Mouse (Mus musculus): ENCODE data around the gene Ahsa1.
"Not testable (repeated sequence)": the region's sequence is repeated elsewhere in the genome, so short reads cannot be mapped to it uniquely, and the experiment has no call there.

The Ahsa1 gene

DNA sequence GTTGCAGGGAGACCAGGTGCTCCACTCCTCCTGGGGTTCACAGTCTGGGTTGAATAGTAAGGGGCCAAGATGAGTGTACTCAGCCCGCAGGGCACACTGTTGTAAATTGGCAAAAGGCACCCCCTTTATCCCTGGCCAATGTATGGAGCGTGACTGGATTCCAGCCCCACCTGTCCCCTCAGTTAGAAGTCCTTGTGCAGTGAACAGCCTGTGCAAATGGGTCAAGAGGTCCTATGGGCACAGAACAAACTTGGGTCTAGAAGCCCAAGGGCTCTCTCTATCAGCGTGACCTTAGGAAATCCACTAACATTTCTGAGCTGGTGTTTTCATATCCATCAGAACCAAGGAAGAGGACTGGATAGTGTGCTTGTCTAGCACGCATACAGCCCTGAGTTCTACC is 16.5 kb downstream of the Ahsa1 start:
- DNase-seq, result no peak

DNA sequence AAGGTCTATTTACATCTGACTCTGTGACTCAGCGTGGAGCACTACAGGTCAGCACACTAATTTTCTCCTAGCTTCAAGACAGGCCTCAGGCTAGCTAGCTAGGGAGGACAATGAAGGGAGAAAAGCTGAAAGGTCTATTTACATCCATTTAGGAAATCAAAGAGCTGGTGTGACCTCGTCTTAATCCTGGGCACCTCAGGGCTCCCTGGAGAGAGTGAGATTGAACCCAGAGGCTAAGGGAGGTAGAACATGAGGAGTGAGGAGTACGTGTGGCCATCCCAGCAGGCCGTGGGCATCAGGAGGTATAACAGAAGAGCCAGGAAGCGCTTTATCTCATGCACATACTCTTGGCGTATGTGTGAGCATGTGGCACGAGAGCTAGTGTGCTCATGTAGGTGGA is 17.4 kb downstream of the Ahsa1 start:
- DNase-seq, result no peak

DNA sequence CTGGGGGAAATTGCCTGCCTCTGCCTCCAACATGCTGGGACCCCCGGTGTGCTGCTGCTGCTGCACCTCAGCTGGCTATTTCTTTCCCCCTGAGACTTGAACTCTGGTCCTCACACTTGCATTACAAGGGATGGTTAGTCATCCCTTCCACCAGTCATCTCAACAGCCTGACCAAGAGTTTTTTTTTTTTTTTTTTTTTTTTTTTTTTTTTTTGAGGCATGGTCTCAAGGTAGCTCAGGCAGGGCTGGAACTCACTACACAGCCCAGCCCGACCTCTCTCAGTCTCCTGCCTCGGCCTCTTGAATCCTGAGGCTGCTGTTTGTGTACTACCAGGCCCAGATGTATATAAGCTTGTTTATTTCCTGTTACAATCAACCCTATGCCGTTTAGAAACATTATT is 18.0 kb downstream of the Ahsa1 start:
- no peak for DNase-seq

DNA sequence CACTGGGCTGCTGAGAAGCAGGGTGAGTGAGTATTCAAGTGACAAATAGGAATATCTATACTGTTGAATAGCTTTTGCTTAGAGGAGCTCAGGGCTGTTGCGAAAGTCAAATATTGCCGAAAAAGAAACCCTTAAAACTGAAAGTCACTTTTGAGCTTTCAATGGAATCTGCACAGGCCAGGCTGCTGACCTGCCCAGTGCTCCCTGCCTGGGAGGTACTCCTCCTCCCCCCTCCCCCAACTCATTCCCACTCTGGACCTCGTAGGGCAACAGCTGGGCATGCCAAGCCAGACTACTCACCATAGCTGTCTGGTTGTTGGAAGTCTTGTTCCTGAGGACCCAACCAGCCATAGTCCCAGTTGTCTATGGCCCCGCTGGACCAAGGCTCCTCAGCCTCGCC is 18.4 kb downstream of the Ahsa1 start:
- DNase-seq, result no peak

DNA sequence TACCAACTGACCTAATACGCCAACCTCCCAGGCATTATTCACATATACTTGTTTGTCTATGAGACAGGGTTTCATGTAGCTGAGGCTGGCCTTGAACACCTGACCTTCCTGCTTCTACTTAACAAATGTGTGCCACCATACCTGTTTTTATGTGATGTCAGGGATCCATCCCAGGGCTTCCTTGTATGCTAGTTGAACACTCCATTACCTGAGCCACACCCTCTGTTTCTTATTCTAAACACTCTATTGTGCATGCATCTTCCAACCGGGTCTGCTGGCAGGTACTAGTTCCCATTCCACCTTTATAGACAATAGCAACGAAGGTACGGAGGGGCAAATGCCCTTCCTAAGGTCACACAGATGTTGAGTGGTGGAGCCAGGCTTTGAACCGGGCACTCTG is 22.8 kb downstream of the Ahsa1 start:
- no peak for DNase-seq

DNA sequence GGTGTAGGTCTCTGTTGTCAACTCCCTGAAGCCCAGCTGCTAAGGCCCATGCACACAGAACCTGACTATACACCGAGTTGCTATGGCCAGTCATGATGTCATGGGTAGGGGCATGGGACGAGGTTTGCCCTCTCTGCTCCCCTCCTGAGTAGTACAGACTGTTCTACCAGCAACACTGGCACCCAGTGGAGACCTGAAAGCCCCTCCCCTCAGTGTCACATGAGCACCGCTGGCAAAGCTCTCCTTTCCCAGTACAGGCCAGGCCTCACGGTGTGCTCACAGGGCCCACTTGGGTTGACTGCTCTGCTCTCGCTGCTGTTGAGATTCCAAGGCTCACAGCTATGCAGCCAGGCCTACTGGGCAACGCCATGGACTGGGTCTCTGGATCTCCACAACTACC is 27.7 kb downstream of the Ahsa1 start:
- DNase-seq, result no peak

DNA sequence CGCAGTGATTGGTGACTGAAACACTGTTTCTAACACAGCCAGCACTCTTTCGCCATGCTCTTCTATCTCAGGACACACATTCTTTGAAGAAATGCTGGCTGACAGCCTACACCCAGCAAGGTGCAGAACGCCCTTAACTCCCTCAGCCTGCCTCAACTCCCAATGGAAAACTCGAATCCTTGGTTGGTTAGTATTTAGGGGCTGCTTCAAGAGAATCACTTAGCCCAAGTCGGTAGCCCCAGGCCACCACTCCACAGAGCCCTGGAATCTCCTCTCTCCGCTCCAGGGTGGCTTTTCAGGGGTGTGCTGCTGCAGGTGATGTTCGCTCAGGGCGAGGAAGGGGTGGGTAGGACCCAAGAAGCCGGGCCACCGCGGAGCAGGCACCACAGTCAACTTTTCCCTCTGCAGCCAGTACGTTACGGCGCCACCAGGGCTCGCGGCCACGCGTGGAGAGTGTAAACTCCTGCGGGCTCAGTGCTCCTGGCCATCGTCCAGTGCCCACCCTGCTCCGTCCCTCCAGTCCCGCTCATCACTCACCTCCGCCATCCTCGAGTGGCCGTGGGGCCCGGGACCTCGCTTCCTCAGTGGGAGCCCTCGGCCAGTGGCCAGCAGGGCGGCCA is 32.9 kb downstream of the Ahsa1 start:
- no peak for DNase-seq

DNA sequence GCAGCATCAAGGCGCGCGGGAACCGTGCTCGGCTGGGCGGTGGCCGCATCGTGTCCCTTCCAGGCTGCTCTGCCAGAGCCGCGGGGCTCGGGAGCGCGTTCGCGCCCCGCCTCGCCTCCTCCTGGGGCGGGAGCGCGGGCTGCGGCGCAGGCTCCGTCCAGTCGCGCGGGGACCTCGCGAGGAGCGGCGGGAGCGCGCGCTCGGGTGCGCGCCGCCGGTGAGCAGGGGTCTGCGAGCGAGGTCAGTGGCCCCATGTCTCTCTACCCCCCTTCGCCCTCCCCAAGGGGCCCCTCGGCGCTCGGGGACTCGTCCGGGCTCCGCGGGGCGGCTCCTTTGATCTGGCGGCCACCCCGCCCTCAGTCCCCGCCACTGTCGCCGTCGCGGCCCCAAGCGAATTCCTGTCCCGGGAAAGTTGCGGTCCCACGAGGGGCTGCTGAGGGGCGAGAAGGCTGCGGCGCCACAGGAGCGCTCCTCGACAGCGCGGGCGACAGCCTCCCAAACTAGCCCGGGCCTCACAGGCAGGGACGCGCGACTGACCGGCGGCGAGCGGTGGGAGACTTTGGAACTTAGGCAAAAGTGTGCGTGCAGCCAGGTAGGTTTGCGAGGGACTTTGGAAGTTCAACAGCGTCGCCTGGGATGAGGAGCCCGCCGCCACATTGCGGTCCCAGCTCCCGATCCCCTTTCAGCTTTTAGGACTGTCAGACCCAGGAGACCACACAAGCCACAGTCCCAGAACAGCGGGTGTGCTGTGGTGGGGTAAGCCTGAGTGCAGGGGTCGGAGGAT is 33.6 kb downstream of the Ahsa1 start, which contains the start of gene Ism2:
TSS of gene Ism2 (minus strand) at position 49 of the 784 bp plus-strand sequence.
- DNase-seq, result peak; percentile 29

DNA sequence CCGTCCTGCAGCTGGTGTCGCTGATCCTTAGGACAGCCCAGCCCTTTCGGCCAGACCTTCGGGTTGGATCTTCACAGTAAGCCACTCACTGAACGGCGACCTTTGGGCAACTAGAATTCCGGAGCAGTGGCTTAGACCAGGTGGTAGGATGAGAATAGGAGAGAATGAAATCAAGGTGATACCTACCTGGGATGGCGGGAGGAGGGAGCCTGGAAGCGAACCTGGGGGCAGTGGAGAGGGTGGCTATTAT is 34.1 kb downstream of the Ahsa1 start:
- DNase-seq, result no peak

DNA sequence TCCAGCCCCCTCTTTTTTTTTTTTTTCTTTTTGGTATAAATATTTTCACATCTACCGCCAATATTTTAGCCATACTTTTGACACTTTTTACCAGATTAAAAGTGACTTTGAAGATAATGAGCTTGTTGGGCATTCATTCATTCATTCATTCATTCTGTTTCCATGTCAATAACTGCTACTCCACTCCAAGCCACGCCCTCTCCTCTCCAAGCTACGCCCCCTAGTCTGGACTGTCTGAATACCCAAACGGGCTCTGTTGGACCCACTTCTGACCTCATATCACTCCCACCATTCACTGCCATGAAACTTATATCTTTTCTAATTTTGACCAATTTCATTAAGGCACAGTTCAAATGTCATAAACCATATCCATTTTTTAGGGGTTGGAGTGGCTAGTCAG is 34.9 kb downstream of the Ahsa1 start:
- DNase-seq, result no peak

DNA sequence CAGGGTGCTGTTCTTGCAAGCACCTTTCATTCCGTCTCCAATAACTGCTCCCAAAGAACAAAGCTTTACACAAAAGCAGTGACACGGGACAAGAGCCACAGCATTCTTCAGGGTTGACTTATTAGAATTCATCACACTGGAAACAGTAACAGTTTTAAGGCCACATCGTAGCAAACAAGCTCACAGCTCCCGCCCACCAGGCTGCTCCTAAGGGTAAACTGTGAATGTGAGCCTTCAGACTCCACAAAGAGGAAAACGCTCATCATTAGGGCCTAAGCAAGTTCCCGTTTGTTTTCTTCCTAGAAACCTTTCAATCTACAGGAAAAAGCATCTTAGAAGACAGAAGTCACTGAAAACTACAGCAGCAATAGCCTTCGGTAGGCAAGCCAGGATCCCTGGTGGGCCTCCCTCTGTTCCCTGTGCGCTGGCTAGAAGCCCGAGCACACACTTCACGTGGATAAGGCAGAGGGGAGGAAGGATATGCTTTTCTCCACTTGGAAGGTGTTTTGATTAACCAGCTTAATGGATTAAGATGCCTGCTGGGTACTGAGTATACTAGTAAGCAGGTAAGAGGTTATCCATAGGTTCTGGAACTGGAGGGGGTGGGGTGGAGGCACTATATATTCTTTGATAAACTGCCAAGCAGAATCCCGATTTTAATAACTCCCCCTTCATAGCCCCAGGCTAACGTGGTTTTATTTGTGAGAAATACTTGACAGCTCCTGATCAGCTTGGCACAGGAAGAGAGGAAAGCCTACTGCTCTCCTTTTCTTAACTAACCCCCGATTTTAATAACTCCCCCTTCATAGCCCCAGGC is 39.7 kb downstream of the Ahsa1 start:
- DNase-seq, result peak; percentile 49

DNA sequence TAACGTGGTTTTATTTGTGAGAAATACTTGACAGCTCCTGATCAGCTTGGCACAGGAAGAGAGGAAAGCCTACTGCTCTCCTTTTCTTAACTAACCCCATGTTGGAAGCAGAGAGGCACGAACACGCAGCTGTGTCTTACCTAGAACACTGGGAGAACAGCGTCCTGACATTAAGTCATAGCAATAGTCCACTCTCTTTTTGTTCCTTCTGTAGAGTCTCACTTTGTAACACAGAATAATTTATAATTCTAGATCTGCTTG is 40.2 kb downstream of the Ahsa1 start:
- DNase-seq, result not testable (repeated sequence)

DNA sequence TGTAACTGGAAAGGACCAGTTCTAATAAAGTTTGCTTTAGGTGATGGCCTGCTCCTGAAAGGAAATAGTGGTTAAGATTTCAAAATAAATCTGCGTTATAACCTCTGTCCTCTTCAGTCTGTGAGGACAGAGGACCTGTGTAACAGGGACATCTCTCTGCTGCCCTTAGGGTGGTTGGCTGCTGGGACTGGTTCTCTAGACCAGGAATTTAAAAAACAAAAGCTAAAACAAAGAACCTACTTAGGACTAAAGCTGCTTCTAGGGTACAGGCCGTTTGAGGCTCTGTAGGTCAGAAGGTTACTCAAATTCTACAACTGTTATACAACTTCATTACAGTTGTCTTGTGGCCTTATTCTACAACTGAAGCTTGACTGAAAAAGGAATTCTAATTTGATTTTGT is 46.8 kb downstream of the Ahsa1 start:
- no peak for DNase-seq

DNA sequence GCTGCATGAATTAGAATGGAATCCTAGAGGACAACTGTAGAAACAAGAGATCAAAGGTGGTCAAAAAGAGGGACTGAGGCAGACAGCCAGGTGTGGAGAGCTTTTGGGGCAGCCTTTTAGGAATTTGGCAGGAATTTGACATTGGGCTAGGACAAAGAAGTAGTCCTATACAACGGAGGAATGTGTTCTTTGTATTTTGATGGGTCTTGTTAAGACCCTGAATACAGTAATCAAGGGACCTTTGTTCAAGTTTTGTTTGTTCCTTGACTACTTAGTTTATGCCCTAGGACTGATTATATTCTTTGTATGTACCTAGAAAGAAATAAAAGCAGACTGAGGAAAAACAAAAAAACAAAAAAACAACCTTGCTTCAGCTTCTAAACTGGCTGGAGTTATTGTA is 51.7 kb downstream of the Ahsa1 start:
- no peak for DNase-seq

DNA sequence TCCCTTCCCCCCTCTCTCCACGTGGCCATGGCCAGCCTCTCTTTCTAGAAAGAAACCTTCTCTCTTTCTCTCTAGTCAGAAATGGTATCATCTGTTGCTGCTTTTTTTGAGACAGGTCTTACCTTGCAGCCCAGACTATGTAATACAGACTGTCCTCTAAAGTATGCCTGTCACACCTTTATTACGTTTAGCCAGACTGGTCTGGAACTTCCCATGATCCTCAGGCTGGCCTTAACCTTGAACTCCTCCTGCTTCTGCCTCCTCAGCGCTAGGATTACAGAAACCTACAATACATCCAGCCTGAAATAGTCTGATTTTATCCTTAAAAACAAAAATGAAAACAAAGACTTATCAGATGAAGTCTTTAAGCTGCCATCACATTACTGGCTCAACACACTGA is 53.0 kb downstream of the Ahsa1 start:
- DNase-seq, result no peak

Data from cerebellum, adult 11-12 months (tissue).